Mouse (Mus musculus) C2C12 (cell line): ENCODE results near the gene Cep41. TPM values are rescaled to one million over a fixed set of nuclear protein-coding genes. Genes with fewer than 3 reads are reported as not detected.

Experiments
- H3K27me3 ChIP-seq: one replicate; pipeline ENCODE4 v1.6.1; 2011; ENCODE audit not compliant: control insufficient read depth, insufficient read depth, insufficient read length
- H3K36me3 ChIP-seq: one replicate; pipeline ENCODE4 v1.6.1; 2011; ENCODE audit not compliant: control insufficient read depth, insufficient read depth
- H3K4me3 ChIP-seq: one replicate; pipeline ENCODE4 v1.5.1; 2011; ENCODE audit warnings: mild to moderate bottlenecking, control low read depth; ENCODE audit not compliant: poor library complexity, insufficient read depth, severe bottlenecking
- H3K79me2 ChIP-seq: one replicate; pipeline ENCODE4 v1.6.1; 2011; ENCODE audit not compliant: control insufficient read depth, insufficient read depth
- H3K79me3 ChIP-seq: one replicate; pipeline ENCODE4 v1.6.1; 2011; ENCODE audit warnings: low read depth, control low read depth
- H3ac ChIP-seq: one replicate; pipeline ENCODE3; 2011; ENCODE audit warnings: low read depth; ENCODE audit not compliant: control insufficient read depth, insufficient read length
- CEBPB ChIP-seq: IDR thresholded peaks from one replicate; pipeline ENCODE4 v1.6.1; 2011; ENCODE audit warnings: low read depth, mild to moderate bottlenecking, control low read depth, moderate library complexity
- CTCF ChIP-seq: IDR thresholded peaks from one replicate; pipeline ENCODE4 v1.5.1; 2011; ENCODE audit not compliant: control insufficient read depth, insufficient read depth, insufficient read length
- FOSL1 ChIP-seq: IDR thresholded peaks from one replicate; pipeline ENCODE4 v1.8.0; 2011; ENCODE audit warnings: mild to moderate bottlenecking, low read length; ENCODE audit not compliant: poor library complexity, insufficient read depth, severe bottlenecking
- MAX ChIP-seq: IDR thresholded peaks from one replicate; pipeline ENCODE4 v1.6.1; 2011; ENCODE audit warnings: mild to moderate bottlenecking, control low read depth
- MYOD1 ChIP-seq: IDR thresholded peaks from one replicate; pipeline ENCODE4 v1.6.1; 2011; ENCODE audit warnings: low read depth; ENCODE audit not compliant: control insufficient read depth, insufficient read length
- MYOG ChIP-seq: IDR thresholded peaks from one replicate; pipeline ENCODE4 v1.6.1; 2011; ENCODE audit not compliant: control insufficient read depth, insufficient read length; ENCODE audit errors: extremely low read depth
- USF1 ChIP-seq: IDR thresholded peaks from one replicate; pipeline ENCODE4 v1.6.1; 2011; ENCODE audit warnings: low read depth, mild to moderate bottlenecking, control low read depth, moderate library complexity
- microRNA-seq: library from miRNA; unstranded; fragments of <30 nt; microRNA quantifications from one replicate; pipeline ENCODE4, GENCODE M21; 2019; ENCODE audit warnings: borderline microRNAs expressed
- polyA plus RNA-seq: library from polyadenylated mRNA; unstranded; fragments of >200 nt; fragmentation: generic; extraction: Trizol; gene quantifications from one replicate; pipeline ENCODE4 v1.2.1, GENCODE M21; 2012; ENCODE audit warnings: missing spikeins

Gene Cep41
- polyA plus RNA-seq, 1 experiment = 5.4 TPM

- TF ChIP-seq MYOG (no peak), MAX (no peak), CEBPB (no peak), FOSL1 (no peak), CTCF (no peak), USF1 (no peak), MYOD1 (no peak)
- H3K36me3 ChIP-seq = no peaks in the 10 kb centered on the region
- no peak overlapping the region for H3K4me3 ChIP-seq
- no peaks in the 10 kb centered on the region for H3K27me3 ChIP-seq
- no peaks in the 10 kb centered on the region for H3K79me2 ChIP-seq
- H3ac ChIP-seq = no peak overlapping the region
- H3K79me3 ChIP-seq = no peaks in the 10 kb centered on the region
Observed at GRCm38 (mm10) chr6:30611212-30611611, 82.3 kb downstream of the Cep41 start.

- Histone ChIP-seq H3K79me2 (no peaks in the 10 kb centered on the region), H3K27me3 (no peaks in the 10 kb centered on the region), H3K4me3 (no peak within 1 kb of the TSS), H3K79me3 (no peaks in the 10 kb centered on the region), H3ac (no peak within 1 kb of the TSS), H3K36me3 (no peaks in the 10 kb centered on the region)
- TF ChIP-seq CTCF (no peak), MYOG (no peak), MAX (no peak)
Observed at GRCm38 (mm10) chr6:30610710-30611109, 82.8 kb downstream of the Cep41 start, which contains the start of gene Cpa5. Gene Cpa5, plus strand, starts transcription at chr6:30611010.

- Histone ChIP-seq H3K27me3 (no peaks in the 10 kb centered on the region), H3K4me3 (no peak overlapping the region), H3K79me2 (no peaks in the 10 kb centered on the region), H3ac (no peak overlapping the region), H3K36me3 (no peaks in the 10 kb centered on the region), H3K79me3 (no peaks in the 10 kb centered on the region)
- TF ChIP-seq CTCF = no peak
- no peak for TF ChIP-seq CEBPB
- TF ChIP-seq FOSL1 = no peak
- TF ChIP-seq MYOG = no peak
- TF ChIP-seq USF1 = no peak
- TF ChIP-seq MYOD1 = no peak
- no peak for TF ChIP-seq MAX
Observed at GRCm38 (mm10) chr6:30605672-30606071, 87.9 kb downstream of the Cep41 start.

- no peak for TF ChIP-seq CTCF
- no peak overlapping the region for H3ac ChIP-seq
- H3K4me3 ChIP-seq = no peak overlapping the region
- H3K79me2 ChIP-seq = no peaks in the 10 kb centered on the region
- H3K79me3 ChIP-seq = no peaks in the 10 kb centered on the region
- no peaks in the 10 kb centered on the region for H3K27me3 ChIP-seq
- H3K36me3 ChIP-seq = no peaks in the 10 kb centered on the region
Observed at GRCm38 (mm10) chr6:30605111-30605510, 88.4 kb downstream of the Cep41 start.

GRCm38 (mm10) chr6:30604342-30604867 lies 89.1 kb downstream of the Cep41 start:
- H3K4me3 ChIP-seq = no peak overlapping the region
- H3K79me3 ChIP-seq = no peaks in the 10 kb centered on the region
- H3ac ChIP-seq = no peak overlapping the region
- no peaks in the 10 kb centered on the region for H3K27me3 ChIP-seq
- TF ChIP-seq CEBPB (no peak), USF1 (no peak), CTCF (no peak), MYOD1 (no peak), FOSL1 (no peak), MAX (no peak), MYOG (no peak)
- no peaks in the 10 kb centered on the region for H3K79me2 ChIP-seq
- no peaks in the 10 kb centered on the region for H3K36me3 ChIP-seq

Small RNAs within 50 kb of the gene (microRNA-seq; reads per million reads assigned to microRNA genes)
- 243 reads per million, percentile 79 among the genes with 10 or more reads in this experiment for gene Mir335

Other genes starting within 250 kb of the Cep41 start
- gene Tmem209, start 184.0 kb downstream of the Cep41 start, polyA plus RNA-seq = 19.5 TPM
- gene Ssmem1, start 183.9 kb downstream of the Cep41 start, polyA plus RNA-seq = 0.05 TPM
- not detected for gene Cpa2, start 152.2 kb downstream of the Cep41 start, polyA plus RNA-seq
- not detected for gene Cpa4, start 125.4 kb downstream of the Cep41 start, polyA plus RNA-seq
- not detected for gene Cpa5, start 82.7 kb downstream of the Cep41 start, polyA plus RNA-seq
- gene Cpa1, start 54.5 kb downstream of the Cep41 start, polyA plus RNA-seq = not detected
- 6.9 TPM for gene Mest, start 29.8 kb upstream of the Cep41 start, polyA plus RNA-seq
- 12.0 TPM for gene Copg2, start 203.0 kb upstream of the Cep41 start, polyA plus RNA-seq
- gene Tsga13, start 221.8 kb upstream of the Cep41 start, polyA plus RNA-seq = not detected